Mouse (Mus musculus) heart, embryonic 10.5 days (tissue): ENCODE data around the gene Dtx3. TPM values are rescaled to one million over a fixed set of nuclear protein-coding genes. Genes with fewer than 3 reads are reported as not detected.

Experiments
- DNase-seq: peaks from one replicate; pipeline ENCODE4 v3.0.0-alpha.2; 2017; ENCODE audit warnings: low spot score
- H3K27ac ChIP-seq: fragments of 300-500 bp; sonication (generic); 2 replicates; pipeline ENCODE4 v1.5.1; 2016; ENCODE audit warnings: mild to moderate bottlenecking
- H3K27me3 ChIP-seq: fragments of 300-500 bp; sonication (generic); 2 replicates; pipeline ENCODE4 v1.6.1; 2016; ENCODE audit warnings: mild to moderate bottlenecking; ENCODE audit not compliant: poor library complexity, insufficient read depth, severe bottlenecking
- H3K36me3 ChIP-seq: fragments of 300-500 bp; sonication (generic); 2 replicates; pipeline ENCODE4 v1.6.1; 2016; ENCODE audit warnings: mild to moderate bottlenecking, moderate library complexity
- H3K4me1 ChIP-seq: fragments of 300-500 bp; sonication (generic); 2 replicates; pipeline ENCODE4 v1.6.1; 2016; ENCODE audit warnings: mild to moderate bottlenecking
- H3K4me3 ChIP-seq: fragments of 300-500 bp; sonication (generic); 2 replicates; pipeline ENCODE4 v1.5.1; 2016; ENCODE audit warnings: mild to moderate bottlenecking, moderate library complexity
- H3K9me3 ChIP-seq: fragments of 300-500 bp; sonication (generic); 2 replicates; pipeline ENCODE4 v1.6.1; 2016; ENCODE audit warnings: mild to moderate bottlenecking, moderate library complexity
- WGBS: fragments of 180-500 bp; shearing (Covaris S2); methylation state at CpG from one replicate; pipeline ENCODE4 v1.1.7; 2016; 5-methylcytosine and 5-hydroxymethylcytosine counted together
- polyA plus RNA-seq: library from polyadenylated mRNA; unstranded; fragments of >200 nt; fragmentation: Nextera tagmentation; extraction: Ambion mirVana; gene quantifications from 2 replicates; pipeline ENCODE4 v1.2.1, GENCODE M21; 2016

Gene Dtx3
- polyA plus RNA-seq, 1 experiment from 2014 or later = 91.4 TPM

DNA sequence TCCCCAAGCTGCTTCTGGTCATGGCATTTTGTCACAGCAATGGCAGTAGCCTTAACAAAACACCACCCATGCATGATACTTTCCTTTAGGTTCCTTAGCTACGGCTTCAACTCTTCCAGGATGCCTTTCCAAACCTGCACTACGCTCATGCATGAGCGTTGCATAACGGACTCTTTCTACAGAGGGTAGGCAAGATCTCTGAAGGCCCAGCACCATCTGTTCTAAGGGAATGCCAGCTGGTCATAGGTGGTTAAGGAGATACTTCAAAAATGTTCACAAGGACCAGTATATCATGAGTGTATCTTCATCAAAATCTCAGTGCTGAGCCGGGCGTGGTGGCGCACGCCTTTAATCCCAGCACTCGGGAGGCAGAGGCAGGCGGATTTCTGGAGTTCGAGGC, 20.9 kb upstream of the Dtx3 start:
- WGBS = 92% methylated on average over 11 of the region's 11 CpGs
- H3K4me1 ChIP-seq = no peaks in the 10 kb centered on the region
- H3K27me3 ChIP-seq = no peaks in the 10 kb centered on the region
- H3K36me3 ChIP-seq = no peaks in the 10 kb centered on the region
- H3K27ac ChIP-seq = no peak overlapping the region
- H3K9me3 ChIP-seq = no peaks in the 10 kb centered on the region
- DNase-seq = no peak
- H3K4me3 ChIP-seq = no peak overlapping the region

DNA sequence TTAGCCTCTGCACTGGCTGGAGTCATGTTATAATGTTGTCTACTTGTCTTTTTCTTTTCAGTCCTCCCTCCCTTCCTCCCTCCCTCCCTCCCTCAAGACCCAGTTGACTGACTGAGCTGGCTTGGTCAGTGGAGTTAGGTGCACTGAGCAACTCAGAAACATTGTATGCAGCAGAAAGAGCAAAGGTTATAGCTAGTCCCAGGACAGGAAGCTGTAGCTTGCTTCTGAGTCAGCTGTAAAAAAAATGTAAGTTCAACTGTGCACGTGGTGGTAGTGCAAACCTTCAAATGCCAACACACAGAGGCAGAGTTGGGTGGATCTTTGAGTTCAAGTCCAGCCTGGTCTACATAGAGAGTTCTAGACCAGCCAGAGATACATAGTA, 18.9 kb upstream of the Dtx3 start:
- 65% methylated on average over 1 of the region's 1 CpGs for WGBS

GRCm38 (mm10) chr10:127213704-127214421, 18.3 kb upstream of the Dtx3 start:
- Histone ChIP-seq H3K4me3 (no peak overlapping the region), H3K4me1 (peaks cover 20% of the 10 kb centered on the region), H3K27me3 (no peaks in the 10 kb centered on the region), H3K9me3 (no peaks in the 10 kb centered on the region), H3K36me3 (no peaks in the 10 kb centered on the region), H3K27ac (no peak overlapping the region)
- 78% methylated on average over 13 of the region's 13 CpGs for WGBS
- DNase-seq = no peak

More for the DNA sequence above, 18.9 kb upstream of the Dtx3 start:
- no peak for DNase-seq
- no peaks in the 10 kb centered on the region for H3K27me3 ChIP-seq
- no peak overlapping the region for H3K4me3 ChIP-seq
- no peaks in the 10 kb centered on the region for H3K9me3 ChIP-seq
- H3K36me3 ChIP-seq = no peaks in the 10 kb centered on the region
- H3K27ac ChIP-seq = no peak overlapping the region
- peaks cover 18% of the 10 kb centered on the region for H3K4me1 ChIP-seq

DNA sequence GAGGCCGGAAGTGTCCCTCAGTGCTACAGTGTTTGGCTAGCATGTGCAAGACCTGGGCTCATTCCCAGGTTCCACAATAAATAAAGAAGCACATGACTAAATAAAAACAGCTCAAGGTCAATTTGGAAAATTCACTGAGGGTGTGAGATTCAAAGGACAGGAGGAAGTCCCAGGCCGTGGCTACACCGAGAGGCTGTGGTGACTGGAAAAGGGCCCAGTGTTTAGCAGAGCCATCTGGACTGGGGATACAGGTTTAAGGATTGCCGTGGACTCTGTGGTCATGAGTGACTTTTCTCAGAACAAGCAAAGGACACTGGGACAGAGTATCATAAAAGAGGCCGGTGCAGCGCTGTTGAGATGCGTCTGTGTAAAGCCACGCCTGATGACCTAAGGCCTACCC, 17.7 kb upstream of the Dtx3 start:
- 90% methylated on average over 8 of the region's 8 CpGs for WGBS
- H3K36me3 ChIP-seq = 0 out of 2 replicates have a peak, but pooled peaks cover 4% of the 10 kb centered on the region
- H3K4me3 ChIP-seq = no peak overlapping the region
- no peak overlapping the region for H3K27ac ChIP-seq
- H3K9me3 ChIP-seq = no peaks in the 10 kb centered on the region
- H3K4me1 ChIP-seq = peaks cover 20% of the 10 kb centered on the region
- no peaks in the 10 kb centered on the region for H3K27me3 ChIP-seq
- DNase-seq = no peak

DNA sequence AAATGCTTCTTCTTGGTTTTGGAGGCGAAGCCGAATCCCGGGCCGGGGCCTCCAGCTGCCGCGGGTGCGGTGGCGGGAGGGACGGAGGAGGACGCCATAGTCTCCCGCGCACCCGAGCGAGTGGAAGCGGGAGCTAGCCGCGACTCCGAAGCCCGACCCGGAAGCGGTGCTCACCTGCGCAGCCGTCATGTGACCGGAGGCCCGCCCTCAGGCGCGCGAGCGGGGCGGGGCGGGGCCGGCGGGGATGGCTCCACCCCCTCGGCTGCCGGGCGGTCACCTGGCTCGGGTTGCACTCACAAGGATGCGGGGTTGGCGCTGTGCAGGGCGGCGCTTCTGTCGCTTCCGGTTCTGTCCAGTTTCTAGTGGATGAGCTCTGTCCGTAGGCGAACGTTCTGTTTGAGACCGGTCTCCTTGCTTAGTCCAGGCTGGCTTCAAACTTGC, 15.9 kb upstream of the Dtx3 start, which contains the start of gene Pip4k2c:
Gene Pip4k2c, minus strand, starts transcription at position 172 of the 441 bp plus-strand sequence.
- under 1% methylated on average over 46 of the region's 47 CpGs for WGBS
- Histone ChIP-seq H3K4me1 (peaks cover 20% of the 10 kb centered on the region), H3K36me3 (peaks cover 21% of the 10 kb centered on the region), H3K27me3 (no peaks in the 10 kb centered on the region), H3K4me3 (peak within 1 kb of the TSS; percentile 94), H3K9me3 (no peaks in the 10 kb centered on the region), H3K27ac (peak within 1 kb of the TSS; percentile 88)
- DNase-seq = peak; percentile 95

DNA sequence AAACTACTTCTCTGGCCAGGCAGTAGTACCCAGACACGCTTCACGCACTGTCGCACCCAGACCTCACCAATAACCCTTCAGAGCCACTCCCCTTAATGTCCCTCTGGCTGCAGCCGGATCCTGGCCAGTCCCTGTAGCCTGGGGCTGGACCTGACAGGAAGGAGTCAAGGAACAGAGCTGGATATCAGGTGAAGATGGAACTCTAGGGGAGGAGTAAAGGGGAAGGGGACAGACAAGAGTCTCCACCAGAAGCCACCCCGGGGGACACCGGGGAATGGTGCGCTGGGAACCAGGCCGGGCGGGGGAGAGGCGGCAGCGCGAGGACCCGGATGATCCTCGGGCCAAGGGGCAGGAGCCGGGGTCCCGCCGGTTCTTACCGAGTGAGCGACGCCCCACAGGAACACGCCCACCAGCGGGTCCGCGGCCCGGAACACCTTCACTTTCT, 15.5 kb upstream of the Dtx3 start:
- Histone ChIP-seq H3K27me3 (no peaks in the 10 kb centered on the region), H3K4me3 (peak overlapping the region; percentile 94), H3K36me3 (peaks cover 26% of the 10 kb centered on the region), H3K4me1 (peaks cover 20% of the 10 kb centered on the region), H3K9me3 (no peaks in the 10 kb centered on the region), H3K27ac (peak overlapping the region; percentile 88)
- DNase-seq = no peak
- 1% methylated on average over 25 of the region's 25 CpGs for WGBS

DNA sequence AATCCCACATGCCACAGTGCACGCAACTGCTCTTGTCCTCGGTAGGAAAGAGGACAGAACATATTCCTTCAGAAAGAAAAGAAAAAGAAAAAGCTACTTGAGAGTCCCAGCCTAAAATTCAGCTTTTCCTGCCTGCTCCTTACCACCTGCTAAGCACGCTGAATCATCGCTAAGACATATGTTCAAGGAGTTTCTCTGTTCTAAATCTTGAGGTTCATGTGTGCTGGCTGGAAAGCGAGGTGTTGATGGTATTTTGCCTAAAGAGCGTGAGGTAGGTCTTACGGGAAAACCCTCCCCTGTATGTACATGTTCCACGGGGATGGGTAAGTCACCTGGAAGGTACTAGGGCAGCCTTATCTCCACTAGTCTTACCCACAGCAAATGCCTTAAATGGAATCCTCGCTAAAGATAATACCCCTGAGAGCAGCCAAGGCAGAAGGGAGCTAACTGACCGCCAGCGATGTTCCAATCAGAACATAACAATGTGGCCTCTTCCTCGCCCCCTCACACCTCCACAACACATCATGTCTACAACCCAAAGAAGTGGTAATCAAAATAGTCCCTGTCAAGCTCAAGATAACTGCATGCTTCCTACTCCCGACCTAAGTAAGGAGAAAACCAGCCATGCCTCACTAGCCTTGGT, 14.5 kb upstream of the Dtx3 start:
- Histone ChIP-seq H3K9me3 (no peaks in the 10 kb centered on the region), H3K4me3 (peak overlapping the region; percentile 94), H3K4me1 (peaks cover 20% of the 10 kb centered on the region), H3K27me3 (no peaks in the 10 kb centered on the region), H3K36me3 (peaks cover 35% of the 10 kb centered on the region), H3K27ac (peak overlapping the region; percentile 88)
- 77% methylated on average over 13 of the region's 13 CpGs for WGBS
- no peak for DNase-seq

GRCm38 (mm10) chr10:127208921-127209320, 13.4 kb upstream of the Dtx3 start:
- DNase-seq = no peak
- H3K27ac ChIP-seq = no peak overlapping the region
- H3K27me3 ChIP-seq = no peaks in the 10 kb centered on the region
- 78% methylated on average over 4 of the region's 4 CpGs for WGBS
- no peaks in the 10 kb centered on the region for H3K9me3 ChIP-seq
- H3K4me1 ChIP-seq = peaks cover 20% of the 10 kb centered on the region
- peaks cover 44% of the 10 kb centered on the region for H3K36me3 ChIP-seq
- H3K4me3 ChIP-seq = no peak overlapping the region

GRCm38 (mm10) chr10:127205373-127205772, 9.8 kb upstream of the Dtx3 start:
- peaks cover 76% of the 10 kb centered on the region for H3K36me3 ChIP-seq
- no peaks in the 10 kb centered on the region for H3K27me3 ChIP-seq
- H3K27ac ChIP-seq = peak overlapping the region; percentile 59; the same call in 1 of the 2 replicates
- H3K4me3 ChIP-seq = no peak overlapping the region
- H3K9me3 ChIP-seq = no peaks in the 10 kb centered on the region
- H3K4me1 ChIP-seq = peaks cover 15% of the 10 kb centered on the region
- peak; percentile 91 for DNase-seq
- WGBS = 71% methylated on average over 10 of the region's 10 CpGs

GRCm38 (mm10) chr10:127204589-127204988, 9.1 kb upstream of the Dtx3 start:
- H3K27me3 ChIP-seq = no peaks in the 10 kb centered on the region
- peaks cover 7% of the 10 kb centered on the region for H3K4me1 ChIP-seq
- 87% methylated on average over 5 of the region's 5 CpGs for WGBS
- H3K27ac ChIP-seq = peak overlapping the region; percentile 64; the same call in 1 of the 2 replicates
- H3K9me3 ChIP-seq = no peaks in the 10 kb centered on the region
- DNase-seq = no peak
- H3K36me3 ChIP-seq = peaks cover 84% of the 10 kb centered on the region
- H3K4me3 ChIP-seq = no peak overlapping the region

DNA sequence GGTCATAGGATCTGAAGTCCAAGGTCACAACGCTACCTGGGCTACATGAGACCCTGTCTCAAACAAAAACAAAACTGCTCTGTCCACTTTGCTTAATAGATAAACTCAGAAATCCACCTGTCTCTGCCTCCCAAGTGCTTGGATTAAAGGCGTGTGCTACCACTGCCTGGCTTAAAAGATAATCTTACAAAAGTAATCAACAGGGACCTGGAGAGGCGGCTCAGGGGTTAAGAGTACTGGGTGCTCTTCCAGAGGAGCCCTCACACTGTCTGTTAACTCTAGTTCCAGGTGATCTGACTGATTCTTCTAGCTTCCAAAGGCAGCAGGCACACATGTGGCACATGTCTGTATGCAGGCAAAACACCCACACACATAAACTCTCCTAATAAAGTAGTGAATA, 7.6 kb upstream of the Dtx3 start:
- Histone ChIP-seq H3K9me3 (no peaks in the 10 kb centered on the region), H3K27ac (peak overlapping the region; percentile 29; the same call in 1 of the 2 replicates), H3K27me3 (no peaks in the 10 kb centered on the region), H3K4me1 (peaks cover 7% of the 10 kb centered on the region), H3K4me3 (no peak overlapping the region), H3K36me3 (peaks cover 92% of the 10 kb centered on the region)
- WGBS = 76% methylated on average over 3 of the region's 3 CpGs
- no peak for DNase-seq

DNA sequence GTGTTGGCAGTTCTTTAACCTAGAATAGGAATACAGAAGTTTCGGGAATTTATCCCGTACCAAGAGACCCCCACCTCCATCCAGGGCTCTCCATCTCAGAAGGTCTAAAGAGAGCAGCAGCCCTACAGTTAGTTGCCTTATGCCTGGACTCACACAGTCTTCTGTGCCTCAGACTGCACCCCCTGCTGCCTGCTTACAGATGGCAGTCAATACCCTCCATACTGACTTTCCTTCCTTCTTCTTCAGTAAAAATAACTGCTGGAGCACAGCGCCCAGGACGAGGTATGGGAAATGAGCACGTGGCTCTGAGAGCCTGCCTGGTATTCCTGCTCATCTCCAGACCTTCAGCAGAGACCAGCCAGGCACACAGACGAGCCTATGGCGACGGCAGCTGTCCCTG, 4.8 kb upstream of the Dtx3 start:
- DNase-seq = no peak
- 78% methylated on average over 8 of the region's 8 CpGs for WGBS
- H3K36me3 ChIP-seq = peaks cover 75% of the 10 kb centered on the region
- H3K27ac ChIP-seq = no peak overlapping the region
- no peak overlapping the region for H3K4me3 ChIP-seq
- H3K4me1 ChIP-seq = peaks cover 33% of the 10 kb centered on the region
- no peaks in the 10 kb centered on the region for H3K9me3 ChIP-seq
- H3K27me3 ChIP-seq = no peaks in the 10 kb centered on the region

GRCm38 (mm10) chr10:127199474-127199873, 3.9 kb upstream of the Dtx3 start:
- Histone ChIP-seq H3K4me3 (no peak overlapping the region), H3K27ac (no peak overlapping the region), H3K9me3 (no peaks in the 10 kb centered on the region), H3K36me3 (peaks cover 67% of the 10 kb centered on the region), H3K27me3 (no peaks in the 10 kb centered on the region), H3K4me1 (peaks cover 41% of the 10 kb centered on the region)
- no peak for DNase-seq
- 83% methylated on average over 11 of the region's 11 CpGs for WGBS
